Mouse (Mus musculus) spleen, adult 2 months (tissue): ENCODE measurements around the gene Pkd2l1. TPM values are rescaled to one million over a fixed set of nuclear protein-coding genes. Genes with fewer than 3 reads are reported as not detected.

Source experiments
- DNase-seq, 2 experiments: peaks; one replicate each; pipeline versions ENCODE4 v3.0.0 to v3.0.0-alpha.2; 2012 to 2021; ENCODE audit warnings: low spot score in 2 of 2, low read depth in 1 of 2
- H3K27ac ChIP-seq: fragments of 200-500 bp; 2 replicates; pipeline ENCODE4 v1.5.1; 2012; ENCODE audit warnings: low read length, inconsistent platforms; ENCODE audit not compliant: insufficient read depth
- H3K27me3 ChIP-seq: fragments of 200-500 bp; 2 replicates; pipeline ENCODE4 v1.6.1; 2012; ENCODE audit warnings: mild to moderate bottlenecking, moderate library complexity, low read length, inconsistent platforms; ENCODE audit not compliant: control insufficient read depth, insufficient read depth
- H3K36me3 ChIP-seq: fragments of 200-500 bp; 2 replicates; pipeline ENCODE4 v1.6.1; 2012; ENCODE audit warnings: mild to moderate bottlenecking, low read length, inconsistent platforms; ENCODE audit not compliant: control insufficient read depth, insufficient read depth
- H3K4me1 ChIP-seq: fragments of 200-500 bp; 2 replicates; pipeline ENCODE4 v1.6.1; 2011; ENCODE audit warnings: inconsistent platforms; ENCODE audit not compliant: control insufficient read depth, insufficient read depth, insufficient read length
- H3K4me3 ChIP-seq: fragments of 200-500 bp; 2 replicates; pipeline ENCODE4 v1.5.1; 2011; ENCODE audit warnings: mild to moderate bottlenecking, inconsistent platforms; ENCODE audit not compliant: insufficient read depth, insufficient read length; ENCODE audit errors: extremely low read depth
- CTCF ChIP-seq: fragments of 200-500 bp; IDR thresholded peaks from 2 replicates; pipeline ENCODE4 v1.5.1; 2011; ENCODE audit warnings: mild to moderate bottlenecking, inconsistent platforms; ENCODE audit not compliant: insufficient read depth, insufficient read length, insufficient replicate concordance; ENCODE audit errors: extremely low read depth
- POLR2A ChIP-seq: fragments of 200-500 bp; IDR thresholded peaks from 2 replicates; pipeline ENCODE4 v1.6.1; 2011; ENCODE audit warnings: low read depth, low read length, inconsistent platforms
- WGBS: fragments of 180-500 bp; shearing (Covaris S2); methylation state at CpG from one replicate; pipeline ENCODE4 v1.1.7; 2018; 5-methylcytosine and 5-hydroxymethylcytosine counted together
- polyA plus RNA-seq: library from polyadenylated mRNA; depleted of rRNA; stranded (reverse); fragments of >200 nt; gene quantifications from 2 replicates; pipeline ENCODE4 v1.2.3, GENCODE M21; 2012

Pkd2l1 gene
- polyA plus RNA-seq, 1 experiment = not detected

- 24% methylated on average over 3 of the region's 3 CpGs for WGBS
- Histone ChIP-seq H3K4me3 (no peak overlapping the region), H3K27me3 (no peaks in the 10 kb centered on the region), H3K36me3 (no peaks in the 10 kb centered on the region), H3K27ac (no peak overlapping the region), H3K4me1 (no peaks in the 10 kb centered on the region)
- TF ChIP-seq POLR2A (no peak), CTCF (no peak)
- no peak for DNase-seq
Measured at GRCm38 (mm10) chr19:44217958-44218525, 25.8 kb upstream of the Pkd2l1 start.

- DNase-seq = no peak
- Histone ChIP-seq H3K27ac (no peak overlapping the region), H3K27me3 (no peaks in the 10 kb centered on the region), H3K4me1 (no peaks in the 10 kb centered on the region), H3K36me3 (no peaks in the 10 kb centered on the region), H3K4me3 (no peak overlapping the region)
- no peak for TF ChIP-seq CTCF
- no peak for TF ChIP-seq POLR2A
- WGBS = 86% methylated on average over 12 of the region's 12 CpGs
Measured at GRCm38 (mm10) chr19:44215255-44215654, 23.0 kb upstream of the Pkd2l1 start.

DNA sequence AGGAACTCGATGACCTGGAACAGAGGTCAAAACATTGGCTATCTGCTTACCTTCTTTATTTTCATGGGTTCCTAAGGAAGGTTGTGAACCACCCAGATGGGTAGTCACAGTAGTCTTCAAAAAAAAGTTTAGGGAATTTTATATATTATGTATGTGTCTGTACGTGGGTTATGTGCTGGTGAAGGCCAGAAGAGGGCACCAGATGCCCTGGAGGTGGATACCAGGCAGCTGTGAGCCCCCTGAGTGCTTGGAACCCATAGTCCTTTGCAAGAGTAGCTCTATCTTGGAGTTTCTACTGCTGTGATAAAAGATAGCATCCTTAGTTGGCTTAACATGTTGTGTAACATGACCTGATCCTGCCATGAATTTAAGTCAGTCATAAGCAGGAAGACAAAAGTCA, 14.8 kb upstream of the Pkd2l1 start:
- no peak overlapping the region for H3K4me3 ChIP-seq
- no peaks in the 10 kb centered on the region for H3K27me3 ChIP-seq
- DNase-seq = no peak
- no peak overlapping the region for H3K27ac ChIP-seq
- TF ChIP-seq CTCF (no peak), POLR2A (no peak)
- 65% methylated on average over 2 of the region's 2 CpGs for WGBS
- no peaks in the 10 kb centered on the region for H3K36me3 ChIP-seq
- H3K4me1 ChIP-seq = no peaks in the 10 kb centered on the region

- no peak for DNase-seq
- TF ChIP-seq CTCF = no peak
- no peak for TF ChIP-seq POLR2A
- 93% methylated on average over 9 of the region's 9 CpGs for WGBS
Measured at GRCm38 (mm10) chr19:44203015-44203564, 10.8 kb upstream of the Pkd2l1 start, which contains the start of gene Scd3. Gene Scd3 (plus strand): TSS chr19:44203269.

GRCm38 (mm10) chr19:44198964-44199363, 6.7 kb upstream of the Pkd2l1 start:
- no peak for DNase-seq
- Histone ChIP-seq H3K36me3 (no peaks in the 10 kb centered on the region), H3K27ac (no peak overlapping the region), H3K4me3 (no peak overlapping the region), H3K4me1 (no peaks in the 10 kb centered on the region), H3K27me3 (no peaks in the 10 kb centered on the region)
- TF ChIP-seq POLR2A (no peak), CTCF (peak; percentile 22; the same call in 1 of the 2 replicates)
- 69% methylated on average over 2 of the region's 2 CpGs for WGBS

More at GRCm38 (mm10) chr19:44203015-44203564, 10.8 kb upstream of the Pkd2l1 start, which contains the start of gene Scd3:
- H3K4me3 ChIP-seq = no peak within 1 kb of the TSS
- no peaks in the 10 kb centered on the region for H3K27me3 ChIP-seq
- H3K27ac ChIP-seq = no peak within 1 kb of the TSS
- no peaks in the 10 kb centered on the region for H3K36me3 ChIP-seq
- no peaks in the 10 kb centered on the region for H3K4me1 ChIP-seq

DNA sequence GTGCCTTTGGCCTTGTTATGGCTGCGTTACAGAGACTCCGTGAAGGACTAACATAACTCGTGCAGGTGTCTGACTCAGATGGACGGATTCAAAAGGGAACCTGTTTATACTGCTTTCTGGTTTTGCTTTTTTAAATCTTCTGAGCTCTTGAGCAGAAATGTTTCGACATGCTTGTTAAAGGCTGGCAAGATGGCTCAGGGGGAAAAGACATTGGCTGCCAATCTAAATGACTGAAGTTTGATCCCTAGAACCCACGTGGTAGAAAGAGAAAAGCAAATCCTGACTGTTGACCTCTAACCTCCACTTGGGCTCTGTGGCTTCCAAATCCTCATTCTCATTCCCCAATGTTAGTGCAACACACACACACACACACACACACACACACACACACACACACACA, 6.3 kb upstream of the Pkd2l1 start:
- TF ChIP-seq CTCF (no peak), POLR2A (no peak)
- no peak overlapping the region for H3K4me3 ChIP-seq
- H3K27ac ChIP-seq = no peak overlapping the region
- no peaks in the 10 kb centered on the region for H3K36me3 ChIP-seq
- WGBS = 88% methylated on average over 6 of the region's 6 CpGs
- no peak for DNase-seq
- no peaks in the 10 kb centered on the region for H3K4me1 ChIP-seq
- H3K27me3 ChIP-seq = no peaks in the 10 kb centered on the region
